Mouse (Mus musculus) ES-E14 (cell line): ENCODE measurements around the gene Evx2.

ENCODE experiments used
- HCFC1 ChIP-seq: IDR thresholded peaks from 2 replicates; pipeline ENCODE4 v1.6.1; 2012; ENCODE audit warnings: low read length, inconsistent platforms, borderline replicate concordance; ENCODE audit not compliant: insufficient read depth
- MAFK ChIP-seq: IDR thresholded peaks from 2 replicates; pipeline ENCODE4 v1.6.1; 2014; ENCODE audit warnings: mild to moderate bottlenecking, low read depth, low read length, inconsistent platforms; ENCODE audit not compliant: insufficient read depth
- ZNF384 ChIP-seq: IDR thresholded peaks from 2 replicates; pipeline ENCODE4 v1.6.1; 2012; ENCODE audit warnings: low read depth, low read length, inconsistent platforms

GRCm38 (mm10) chr2:74677106-74677505 is 17.7 kb upstream of the Evx2 start:
- TF ChIP-seq MAFK (no peak), HCFC1 (no peak), ZNF384 (no peak)
